Mouse (Mus musculus) adrenal gland, adult 18-20 months (tissue): ENCODE measurements around the gene Atf4. TPM values are rescaled to one million over a fixed set of nuclear protein-coding genes. Genes with fewer than 3 reads are reported as not detected.
A peak's percentile ranks its signal among the peaks of the same experiment; 100 is the strongest.

Source experiments
- DNase-seq, 2 experiments: peaks; one replicate each; pipeline ENCODE4 v3.0.0; 2021 to 2022; ENCODE audit warnings: low spot score in 2 of 2
- total RNA-seq, 2 experiments: library from RNA; stranded (reverse); gene quantifications; 1 replicate in 1 of 2; 2 replicates in 1 of 2; pipeline ENCODE4 v1.2.3; 2021

The Atf4 gene
- total RNA-seq, 2 experiments from 2014 or later = 237 to 275 TPM

DNA sequence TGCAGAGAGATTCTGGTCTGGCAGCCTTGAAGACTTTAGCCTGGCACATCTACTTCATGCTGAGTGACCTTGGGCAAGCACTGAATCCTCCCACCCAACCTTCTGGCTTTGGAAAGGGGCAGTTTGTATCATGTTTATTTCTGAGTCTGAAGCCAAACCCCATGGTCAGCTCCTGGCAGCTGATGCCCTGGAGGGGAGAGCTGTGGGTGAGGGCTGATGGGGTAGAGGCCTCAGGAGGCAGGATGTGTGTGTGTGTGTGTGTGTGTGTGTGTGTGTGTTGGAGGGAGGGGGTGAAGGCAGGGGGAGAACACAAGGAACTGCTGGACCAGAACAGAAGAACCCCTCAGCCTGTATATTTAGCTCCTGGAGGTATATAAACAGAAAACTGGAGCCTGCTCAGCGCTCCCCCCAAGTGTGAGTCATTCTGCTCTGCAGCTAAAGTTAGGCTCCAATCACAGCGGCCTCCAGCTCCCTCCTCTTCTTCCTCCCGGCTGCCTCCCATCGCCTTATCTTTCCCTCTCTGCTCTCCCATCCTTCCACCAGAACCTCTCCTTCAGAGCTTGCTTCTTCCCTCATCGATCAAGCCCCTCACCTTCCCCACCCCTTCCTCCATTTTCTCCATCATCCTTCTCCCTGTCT is 23.3 kb downstream of the Atf4 start:
- no peak for DNase-seq

DNA sequence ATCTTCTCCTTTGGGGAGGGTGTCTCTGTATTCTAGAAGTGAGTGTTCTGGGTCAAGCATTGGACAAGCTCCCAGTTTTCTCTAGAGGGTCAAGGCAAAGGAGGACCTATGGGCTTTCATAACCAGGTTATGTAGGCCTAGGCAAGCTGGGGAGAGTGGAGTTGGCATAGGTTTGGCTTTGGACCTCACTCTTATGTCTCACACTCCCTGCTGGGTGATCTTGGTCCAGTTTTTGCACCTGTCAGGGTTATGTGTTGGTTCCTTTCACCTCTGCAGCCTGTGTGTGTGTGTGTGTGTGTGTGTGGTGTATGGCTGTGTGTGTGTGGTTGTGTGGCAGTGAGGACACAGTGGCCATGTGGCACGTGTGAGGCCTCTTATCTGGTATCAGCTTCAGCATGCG is 24.1 kb downstream of the Atf4 start:
- no peak for DNase-seq

DNA sequence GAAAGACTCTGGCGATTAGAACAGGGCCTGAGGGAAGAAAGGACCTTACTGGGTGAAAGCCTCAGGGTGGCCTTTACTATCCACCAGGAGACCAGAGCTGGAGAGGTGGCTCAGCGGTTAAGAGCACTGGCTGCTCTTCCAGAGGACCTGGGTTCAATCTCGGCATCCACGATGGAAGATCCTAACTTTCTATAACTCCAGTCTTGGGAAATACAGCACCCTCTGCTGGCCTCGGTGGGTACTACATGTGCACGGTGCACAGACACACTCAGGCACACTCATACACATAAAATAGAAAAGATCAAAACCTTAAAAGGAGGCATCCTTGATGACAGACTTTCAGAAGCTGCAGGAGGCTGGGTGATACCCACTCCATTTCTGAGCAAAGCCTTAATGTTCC is 25.7 kb downstream of the Atf4 start:
- peak in 1 of 2 experiments; percentile 47 for DNase-seq

DNA sequence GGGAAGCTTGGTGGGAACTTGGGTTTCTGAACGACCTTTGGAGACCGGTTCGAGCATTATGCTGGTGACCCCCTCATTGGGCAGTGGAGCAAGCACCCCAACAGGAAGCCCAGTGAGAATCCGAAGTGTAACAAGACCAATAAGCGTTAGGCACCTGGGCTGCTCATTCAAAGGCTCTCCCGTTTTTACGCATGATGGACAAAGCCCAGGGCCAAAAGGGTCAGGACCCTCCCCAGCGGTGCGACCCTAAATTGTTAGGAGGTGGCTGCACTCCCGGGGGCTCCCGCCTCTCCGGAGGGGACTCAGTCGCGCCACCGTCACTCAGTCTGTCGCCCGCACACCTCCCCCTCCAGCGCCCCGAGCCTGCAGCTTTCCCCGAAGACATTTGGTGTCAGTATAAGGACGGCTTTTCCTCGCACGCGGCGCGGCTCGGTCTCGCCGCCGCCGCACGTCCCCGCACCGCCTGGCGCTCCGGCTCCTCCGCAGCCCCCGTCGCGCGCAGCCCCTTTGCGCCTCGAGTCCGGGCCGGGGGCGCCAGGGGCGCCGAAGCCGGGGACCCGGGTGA is 31.9 kb downstream of the Atf4 start, which contains the start of gene Cacna1i:
Gene Cacna1i, plus strand, starts transcription at position 388 of the 565 bp plus-strand sequence.
- DNase-seq = no peak

DNA sequence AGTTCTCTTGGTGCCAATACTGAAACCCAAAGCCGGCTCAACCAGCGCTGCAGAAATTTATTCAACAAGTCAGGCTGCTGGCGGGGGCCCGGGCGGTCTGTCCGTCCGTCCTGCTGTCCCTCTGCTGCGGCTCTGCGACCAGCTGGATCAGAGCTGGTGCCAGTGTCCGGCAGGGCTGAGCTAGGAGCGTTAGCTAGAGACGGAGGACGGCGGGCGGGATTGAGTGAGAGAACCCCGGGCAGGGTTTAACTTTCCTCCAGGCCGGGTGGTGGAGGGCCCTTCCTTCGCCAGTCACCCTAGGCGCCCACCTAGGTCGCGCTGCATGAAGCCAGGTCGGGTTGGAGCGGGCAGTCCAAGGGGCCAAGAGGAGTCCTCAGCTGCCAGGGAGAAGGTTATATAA is 33.1 kb downstream of the Atf4 start:
- no peak for DNase-seq

DNA sequence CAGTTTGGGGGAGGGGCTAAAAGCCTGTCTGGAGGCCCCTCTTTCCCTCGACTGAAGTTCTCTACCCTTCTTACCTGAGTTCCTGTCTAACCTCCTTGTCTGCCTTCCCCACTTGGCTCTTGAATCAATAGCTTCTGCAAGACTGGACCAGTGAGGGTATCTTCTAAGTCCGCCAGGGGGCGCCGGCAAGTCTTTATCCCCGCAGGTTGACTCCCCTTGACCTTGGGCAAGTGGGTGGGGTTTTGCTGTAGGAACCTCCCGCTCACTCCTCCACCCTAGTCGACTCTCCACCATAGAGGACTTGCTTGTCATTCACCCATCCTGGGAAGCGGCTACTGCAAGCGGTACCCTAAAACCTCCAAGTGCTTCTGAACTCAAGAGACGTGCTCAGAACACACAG is 34.5 kb downstream of the Atf4 start:
- peak; percentile 58 to 63 for DNase-seq

DNA sequence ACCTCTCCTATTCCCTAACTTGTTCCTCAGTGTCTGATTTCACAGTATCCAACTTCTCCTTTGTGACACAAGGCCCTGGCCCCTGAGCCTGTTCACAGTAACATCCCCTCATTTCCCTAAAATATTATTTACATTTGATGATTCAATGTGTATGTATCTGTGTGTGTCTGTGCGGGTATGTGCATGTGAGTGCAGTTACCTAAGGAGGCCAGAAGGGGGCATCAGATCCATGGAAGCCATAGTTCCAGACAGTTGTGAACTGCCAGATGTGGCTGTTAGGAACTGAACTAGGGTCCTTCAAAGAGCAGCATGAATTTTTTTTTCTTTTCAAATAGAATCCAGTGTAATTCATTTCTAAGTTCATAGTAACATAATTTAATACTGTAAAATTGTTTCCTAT is 42.2 kb downstream of the Atf4 start:
- DNase-seq = no peak

DNA sequence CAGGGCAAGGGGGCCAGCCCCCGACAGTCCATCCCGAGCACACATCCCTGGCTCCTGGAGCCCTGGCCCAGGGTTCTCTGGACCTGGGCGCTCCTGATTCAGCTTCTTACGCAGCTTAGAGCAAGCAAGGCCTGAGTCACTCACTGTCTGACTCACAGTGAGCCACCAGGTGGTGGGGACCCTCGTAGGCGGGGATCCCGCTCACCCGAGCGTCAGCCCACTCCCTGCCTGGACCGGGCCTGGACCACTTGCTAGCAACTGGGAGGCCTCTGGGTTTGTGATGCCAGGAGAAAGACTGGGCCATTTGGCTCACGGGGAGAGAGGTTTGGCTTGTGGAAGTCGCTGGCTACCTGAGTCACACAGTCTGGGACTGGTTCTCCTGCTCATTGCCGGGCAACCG is 48.8 kb downstream of the Atf4 start:
- no peak for DNase-seq

DNA sequence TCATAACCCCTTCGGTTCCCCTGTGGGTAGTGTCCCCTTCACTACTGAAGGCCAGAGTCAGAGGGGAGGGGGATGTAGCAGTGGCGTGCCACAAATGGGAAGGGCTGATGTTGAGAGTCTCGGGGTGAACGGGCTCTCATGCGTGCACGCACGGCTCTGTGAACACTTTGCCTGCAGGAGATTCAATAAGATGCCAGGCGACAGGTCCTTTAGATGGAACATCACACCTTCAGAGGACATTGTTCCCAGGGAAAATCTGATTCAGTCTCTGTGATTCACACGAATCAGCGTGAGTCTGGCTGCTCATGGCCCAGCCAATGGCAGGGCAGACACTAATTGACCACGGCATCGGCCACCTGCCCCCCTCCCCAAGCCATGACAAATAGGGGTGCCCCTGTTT is 49.2 kb downstream of the Atf4 start:
- no peak for DNase-seq

DNA sequence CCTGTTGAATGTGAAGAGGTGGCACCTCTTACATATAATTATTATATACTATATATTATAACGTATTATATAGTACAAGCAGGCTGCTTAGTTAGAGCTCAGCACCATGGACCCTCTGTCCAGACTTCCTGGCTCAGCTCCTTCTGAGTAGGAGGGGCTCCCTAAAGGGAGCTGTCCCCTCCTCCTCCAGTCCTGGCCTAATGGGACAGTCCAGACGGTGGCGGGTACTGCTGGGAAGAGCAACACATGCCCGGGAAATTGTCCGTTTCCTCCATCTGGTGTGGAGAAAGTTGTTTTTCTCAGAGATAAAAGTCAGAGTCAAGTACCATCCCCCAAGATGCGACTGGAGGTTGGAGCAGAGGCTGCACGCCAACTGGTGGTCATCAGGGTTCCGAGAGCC is 51.2 kb downstream of the Atf4 start:
- DNase-seq = no peak

Other genes starting within 250 kb of the Atf4 start
- gene Pdgfb, start 240.2 kb upstream of the Atf4 start, total RNA-seq = 10 to 100 TPM; 46.1 to 47.6 TPM
- gene Syngr1, start 163.8 kb upstream of the Atf4 start, total RNA-seq = 10 to 100 TPM; 25.7 to 59.9 TPM
- 100 to 1,000 TPM; 584 to 618 TPM for gene Rpl3, start 163.3 kb upstream of the Atf4 start, total RNA-seq
- gene Tab1, start 122.1 kb upstream of the Atf4 start, total RNA-seq = 1 to 10 TPM; 9.3 to 9.4 TPM
- gene Mgat3, start 81.5 kb upstream of the Atf4 start, total RNA-seq = 1 to 10 TPM; 8.2 to 8.7 TPM
- 10 to 100 TPM; 45.3 to 52.3 TPM for gene Mief1, start 21.2 kb upstream of the Atf4 start, total RNA-seq
- gene AC140267.1, start 19.3 kb upstream of the Atf4 start, total RNA-seq = 10 to 100 TPM in 1 of 2 experiments, not detected in 1; 11.6 TPM
- 10 to 100 TPM; 42.6 to 48.1 TPM for gene Rps19bp1, start 9.1 kb downstream of the Atf4 start, total RNA-seq
- gene Cacna1i, start 32.1 kb downstream of the Atf4 start, total RNA-seq = under 1 TPM; 0.29 to 0.40 TPM